Mouse (Mus musculus): ENCODE measurements around the gene St6galnac4.

St6galnac4 gene

GRCm38 (mm10) chr2:32586871-32587351 lies at the start of gene St6galnac4:
Gene St6galnac4, plus strand, starts transcription at chr2:32587095.
- DNase-seq (ENCODE audit: inconsistent ontology term): peak; percentile 99

- peak; percentile 77 for DNase-seq (ENCODE audit: inconsistent ontology term)
Measured at GRCm38 (mm10) chr2:32537360-32537905, 49.5 kb upstream of the St6galnac4 start.

GRCm38 (mm10) chr2:32537941-32538340 lies 49.0 kb upstream of the St6galnac4 start:
- no peak for DNase-seq (ENCODE audit: inconsistent ontology term)

GRCm38 (mm10) chr2:32538461-32538860 lies 48.4 kb upstream of the St6galnac4 start:
- DNase-seq (ENCODE audit: inconsistent ontology term): no peak

- DNase-seq (ENCODE audit: inconsistent ontology term): no peak
Measured at GRCm38 (mm10) chr2:32539452-32539981, 47.4 kb upstream of the St6galnac4 start.

- DNase-seq (ENCODE audit: inconsistent ontology term): no peak
Measured at GRCm38 (mm10) chr2:32541333-32541908, 45.5 kb upstream of the St6galnac4 start.

- no peak for DNase-seq (ENCODE audit: inconsistent ontology term)
Measured at GRCm38 (mm10) chr2:32541986-32542573, 44.8 kb upstream of the St6galnac4 start.

GRCm38 (mm10) chr2:32543031-32543449 lies 43.9 kb upstream of the St6galnac4 start:
- no peak for DNase-seq (ENCODE audit: inconsistent ontology term)

- DNase-seq (ENCODE audit: inconsistent ontology term): no peak
Measured at GRCm38 (mm10) chr2:32546951-32547350, 39.9 kb upstream of the St6galnac4 start.

- no peak for DNase-seq (ENCODE audit: inconsistent ontology term)
Measured at GRCm38 (mm10) chr2:32547380-32547779, 39.5 kb upstream of the St6galnac4 start.

- peak; percentile 85 for DNase-seq (ENCODE audit: inconsistent ontology term)
Measured at GRCm38 (mm10) chr2:32547964-32548739, 38.7 kb upstream of the St6galnac4 start.

- DNase-seq (ENCODE audit: inconsistent ontology term): no peak
Measured at GRCm38 (mm10) chr2:32549171-32549570, 37.7 kb upstream of the St6galnac4 start.

- DNase-seq (ENCODE audit: inconsistent ontology term): no peak
Measured at GRCm38 (mm10) chr2:32549764-32550163, 37.1 kb upstream of the St6galnac4 start.

- DNase-seq (ENCODE audit: inconsistent ontology term): no peak
Measured at GRCm38 (mm10) chr2:32551236-32551635, 35.7 kb upstream of the St6galnac4 start.

- no peak for DNase-seq (ENCODE audit: inconsistent ontology term)
Measured at GRCm38 (mm10) chr2:32553592-32554148, 33.2 kb upstream of the St6galnac4 start.

- peak; percentile 46 for DNase-seq (ENCODE audit: inconsistent ontology term)
Measured at GRCm38 (mm10) chr2:32555484-32555883, 31.4 kb upstream of the St6galnac4 start.

GRCm38 (mm10) chr2:32556019-32556418 lies 30.9 kb upstream of the St6galnac4 start:
- no peak for DNase-seq (ENCODE audit: inconsistent ontology term)

GRCm38 (mm10) chr2:32559570-32559969 lies 27.3 kb upstream of the St6galnac4 start:
- DNase-seq (ENCODE audit: inconsistent ontology term): peak; percentile 89

- peak; percentile 62 for DNase-seq (ENCODE audit: inconsistent ontology term)
Measured at GRCm38 (mm10) chr2:32566536-32567063, 20.3 kb upstream of the St6galnac4 start.

- no peak for DNase-seq (ENCODE audit: inconsistent ontology term)
Measured at GRCm38 (mm10) chr2:32568149-32568548, 18.7 kb upstream of the St6galnac4 start.

- DNase-seq (ENCODE audit: inconsistent ontology term): no peak
Measured at GRCm38 (mm10) chr2:32568941-32569340, 18.0 kb upstream of the St6galnac4 start.
